Comparison of ENCODE assay signal across 8 mouse cellular contexts in the genomic region with DNA sequence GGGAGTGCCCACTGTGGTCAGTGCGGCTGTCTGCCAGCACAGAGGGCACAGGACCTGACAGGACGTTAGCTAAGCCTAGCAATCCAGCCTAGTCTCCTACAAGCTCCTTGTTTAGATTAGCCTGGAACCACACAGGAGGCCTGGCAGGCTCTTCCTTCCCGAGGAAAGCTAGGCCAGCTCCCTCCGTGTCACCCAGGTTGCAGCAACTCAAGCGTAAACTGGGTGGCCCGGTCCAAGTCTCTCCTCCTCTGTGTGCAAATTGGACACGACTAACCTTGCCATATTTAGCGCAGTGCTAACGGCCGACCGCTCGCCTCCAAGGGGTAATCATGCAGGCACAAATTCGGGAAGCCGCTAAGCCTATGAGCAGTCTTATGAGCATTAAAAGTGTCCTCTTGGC.
DNase-seq lines count a peak whose midpoint lies in the region; ATAC-seq lines count a peak whose summit lies in the region.

No protein-coding gene starts in this region.

- DNase-seq in kidney, adult 11 months = peak; percentile 59
- peak; percentile 43 to 58 for DNase-seq in kidney, postnatal 25 days
- DNase-seq in layer of hippocampus, postnatal 25 days (ENCODE audit: extremely low spot score in 1 of 2, low spot score in 1 of 2) = no peak
- DNase-seq in thymus, postnatal 4 days = no peak
- no peak for DNase-seq in testis, postnatal 10 days (ENCODE audit: low spot score)

- no peak overlapping the region for H3K27ac ChIP-seq in kidney, embryonic 14.5 days (ENCODE audit: low read depth, low read length)
- H3K27ac ChIP-seq in forebrain, embryonic 15.5 days (replicated peaks) = peak overlapping the region; percentile 28; the same call in 1 of the 2 replicates
- peak overlapping the region; percentile 58; the same call in 1 of the 2 replicates for H3K27ac ChIP-seq in neural tube, embryonic 14.5 days (ENCODE audit: low read depth, low read length)

- H3K9me3 ChIP-seq in kidney, embryonic 14.5 days (ENCODE audit: control insufficient read depth, low read length) = no peaks in the 10 kb centered on the region
- no peaks in the 10 kb centered on the region for H3K9me3 ChIP-seq in forebrain, embryonic 15.5 days
- H3K9me3 ChIP-seq in neural tube, embryonic 14.5 days (ENCODE audit: control insufficient read depth, low read length) = no peaks in the 10 kb centered on the region

- no peak overlapping the region for H3K4me3 ChIP-seq in kidney, embryonic 14.5 days (ENCODE audit: low read length)
- H3K4me3 ChIP-seq in forebrain, embryonic 15.5 days = no peak overlapping the region
- no peak overlapping the region for H3K4me3 ChIP-seq in neural tube, embryonic 14.5 days (ENCODE audit: low read depth, low read length)

- no peak; the same call in 1 of the 2 replicates for ATAC-seq in kidney, embryonic 14.5 days (ENCODE audit: low FRiP score, low TSS enrichment)
- ATAC-seq in forebrain, embryonic 15.5 days (replicated peaks) = no peak; the same call in 1 of the 2 replicates
- peak; percentile 49; the same call in 1 of the 2 replicates for ATAC-seq in neural tube, embryonic 14.5 days (ENCODE audit: low read depth)

- H3K36me3 ChIP-seq in kidney, embryonic 14.5 days (ENCODE audit: control insufficient read depth, insufficient read depth, low read length) = no peaks in the 10 kb centered on the region; the same call in 1 of the 2 replicates
- H3K36me3 ChIP-seq in forebrain, embryonic 15.5 days = no peaks in the 10 kb centered on the region
- no peaks in the 10 kb centered on the region for H3K36me3 ChIP-seq in neural tube, embryonic 14.5 days (ENCODE audit: control insufficient read depth, insufficient read depth, low read length)

- no peaks in the 10 kb centered on the region for H3K27me3 ChIP-seq in kidney, embryonic 14.5 days (ENCODE audit: control insufficient read depth, insufficient read depth, low read length)
- H3K27me3 ChIP-seq in forebrain, embryonic 15.5 days = peaks cover 3% of the 10 kb centered on the region; the same call in 1 of the 2 replicates
- H3K27me3 ChIP-seq in neural tube, embryonic 14.5 days (ENCODE audit: control insufficient read depth, insufficient read depth, low read length) = no peaks in the 10 kb centered on the region

- H3K9ac ChIP-seq in kidney, embryonic 14.5 days (ENCODE audit: low read depth, low read length) = no peak overlapping the region
- no peak overlapping the region for H3K9ac ChIP-seq in forebrain, embryonic 15.5 days (replicated peaks)
- no peak overlapping the region for H3K9ac ChIP-seq in neural tube, embryonic 14.5 days (replicated peaks; ENCODE audit: low read depth, low read length)

- 57% methylated on average over 14 of the region's 14 CpGs for WGBS in kidney, embryonic 14.5 days
- WGBS in forebrain, embryonic 15.5 days = 34% methylated on average over 14 of the region's 14 CpGs
- WGBS in neural tube, embryonic 14.5 days = 24% methylated on average over 14 of the region's 14 CpGs

- H3K4me2 ChIP-seq in kidney, embryonic 14.5 days (replicated peaks; ENCODE audit: low read depth, low read length) = no peak overlapping the region
- H3K4me2 ChIP-seq in forebrain, embryonic 15.5 days (replicated peaks) = no peak overlapping the region
- no peak overlapping the region for H3K4me2 ChIP-seq in neural tube, embryonic 14.5 days (ENCODE audit: low read depth, low read length)

- peaks cover 26% of the 10 kb centered on the region; the same call in 1 of the 2 replicates for H3K4me1 ChIP-seq in kidney, embryonic 14.5 days (ENCODE audit: control insufficient read depth, insufficient read depth, low read length)
- peaks cover 43% of the 10 kb centered on the region for H3K4me1 ChIP-seq in forebrain, embryonic 15.5 days
- peaks cover 43% of the 10 kb centered on the region for H3K4me1 ChIP-seq in neural tube, embryonic 14.5 days (ENCODE audit: control insufficient read depth, insufficient read depth, low read length)

Comparison
In these comparisons a context has a peak if more than half of its experiments do, and no peak if none do; other contexts are left out.
1. DNase-seq: peak in kidney, adult 11 months (single experiment) and kidney, postnatal 25 days (2 of 2); none in layer of hippocampus, postnatal 25 days (0 of 2), thymus, postnatal 4 days (single experiment) and testis, postnatal 10 days (single experiment).